Mouse (Mus musculus): ENCODE measurements around the gene 1700012B07Rik. TPM values are rescaled to one million over a fixed set of nuclear protein-coding genes. Genes with fewer than 3 reads are reported as not detected.

1700012B07Rik gene
- total RNA-seq, 2 experiments from 2014 or later = not detected

DNA sequence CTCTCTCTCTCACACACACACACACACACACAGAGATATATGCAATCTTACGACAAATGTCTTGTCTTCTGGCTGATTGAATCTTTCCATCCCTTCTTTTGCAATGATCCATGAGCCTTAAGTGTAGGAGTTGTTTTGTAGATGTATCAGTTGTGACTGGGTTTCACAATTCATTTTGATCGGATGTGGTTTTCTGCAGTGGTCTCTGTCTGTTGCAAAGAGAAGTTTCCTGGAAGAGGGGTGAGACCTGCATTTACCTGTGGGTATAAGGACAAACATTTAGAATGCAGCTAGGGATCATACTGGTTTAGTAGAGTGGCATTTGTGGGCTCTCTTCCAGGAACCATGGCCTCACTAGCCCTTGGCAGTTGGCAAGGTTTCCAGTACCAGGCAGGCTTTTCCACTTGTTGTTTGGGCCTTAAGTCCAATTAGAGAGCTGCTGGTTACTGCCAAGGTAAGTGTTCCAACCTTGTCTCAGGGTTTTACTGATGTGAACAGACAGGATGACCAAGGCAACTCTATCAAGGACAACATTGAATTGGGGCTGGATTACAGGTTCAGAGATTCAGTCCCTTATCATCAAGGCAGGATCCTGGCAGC is 69.1 kb downstream of the 1700012B07Rik start:
- no peak for ATAC-seq (ENCODE audit: poor library complexity, severe bottlenecking)

DNA sequence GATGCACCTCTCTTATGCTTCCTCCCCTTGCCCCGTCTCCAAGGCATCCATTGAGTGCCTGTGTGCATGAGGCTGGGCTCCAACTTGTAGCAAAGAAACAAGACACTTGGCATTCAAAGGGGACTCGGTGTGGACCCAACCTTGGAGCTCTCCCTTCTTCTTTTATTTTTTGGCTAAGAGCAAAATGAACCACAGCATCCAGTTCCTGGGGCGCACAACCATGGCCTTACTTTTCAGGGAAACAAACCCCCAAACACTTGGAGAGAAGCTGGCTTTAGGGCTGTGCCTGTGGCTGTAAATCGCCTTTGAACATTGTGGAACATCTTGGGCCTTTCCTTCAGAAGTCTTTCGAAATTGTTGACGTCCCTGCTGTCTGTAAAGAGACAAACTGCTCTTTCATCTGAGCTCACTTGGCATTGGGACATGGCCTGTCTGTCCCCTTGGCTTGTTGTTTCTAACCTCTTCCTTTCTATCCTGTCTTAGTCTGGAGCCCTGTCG is 73.7 kb downstream of the 1700012B07Rik start:
- ATAC-seq (ENCODE audit: poor library complexity, severe bottlenecking) = no peak

DNA sequence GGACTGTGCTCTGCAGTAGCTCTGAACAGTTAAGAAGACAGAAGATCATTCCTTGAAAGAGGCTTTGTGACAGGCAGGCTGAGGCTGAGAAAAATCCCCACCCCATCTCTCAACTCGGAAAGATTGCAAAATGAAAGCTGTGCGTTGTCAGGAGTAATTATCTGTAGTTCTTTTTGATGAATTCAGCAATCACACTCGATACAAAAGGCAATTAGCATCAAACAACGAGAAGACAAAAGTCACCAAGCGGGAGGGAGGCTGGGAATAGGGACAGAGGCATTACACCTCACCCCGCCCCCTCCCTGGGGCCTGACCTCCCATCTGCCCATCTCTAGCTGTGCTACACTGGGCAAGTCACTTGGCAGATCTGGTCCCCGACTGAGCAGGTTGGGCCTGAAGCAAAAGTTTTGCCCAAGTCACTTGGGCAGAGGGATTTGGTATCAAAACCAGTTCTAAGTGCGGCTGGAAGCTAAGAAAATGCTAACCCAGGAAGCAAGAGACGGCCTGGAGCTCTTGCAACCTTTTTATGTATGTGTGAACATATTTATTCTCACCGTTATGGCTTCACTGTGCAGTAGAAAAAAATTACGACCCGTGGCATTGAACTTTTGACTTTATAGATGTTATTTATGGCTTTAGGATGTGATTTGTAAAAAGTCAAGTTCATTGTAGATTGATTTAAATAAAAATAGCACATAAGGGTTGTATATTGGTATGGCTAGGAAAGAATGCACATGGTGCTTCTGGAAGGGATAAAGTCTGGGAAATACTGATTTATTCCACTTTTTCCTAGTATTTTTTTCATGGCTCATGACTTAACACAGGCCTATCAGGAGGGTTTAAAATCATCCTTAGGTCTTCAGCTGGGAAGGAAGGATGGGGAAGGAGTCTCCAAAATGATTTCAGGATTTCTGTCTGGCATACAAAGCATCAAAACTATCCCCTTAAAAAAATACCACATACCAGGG is 75.9 kb downstream of the 1700012B07Rik start:
- no peak for ATAC-seq (ENCODE audit: poor library complexity, severe bottlenecking)

- no peak for ATAC-seq (ENCODE audit: poor library complexity, severe bottlenecking)
These were observed 82.6 kb downstream of the 1700012B07Rik start for GRCm38 (mm10) chr11:109745210-109745609.

DNA sequence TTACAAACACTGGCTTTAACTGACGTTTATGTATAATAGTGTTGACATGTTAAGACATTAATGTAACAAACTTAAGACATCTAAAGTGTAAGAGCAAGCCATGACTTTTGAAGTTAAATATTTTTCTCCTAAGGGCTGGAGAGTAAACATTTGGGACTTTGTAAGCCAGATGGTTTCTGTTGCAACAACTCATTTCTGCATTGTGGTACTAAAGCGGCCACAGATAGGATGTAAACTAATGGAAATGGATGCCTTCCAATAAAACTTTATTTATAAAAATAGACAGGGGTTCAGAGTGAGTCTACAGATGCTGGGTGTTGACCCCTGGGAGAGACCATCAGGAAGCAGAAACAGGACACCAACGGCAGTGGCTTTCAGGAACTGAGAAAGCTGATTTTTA is 89.9 kb downstream of the 1700012B07Rik start:
- ATAC-seq (ENCODE audit: poor library complexity, severe bottlenecking) = 0 out of 2 replicates have a peak, but pooled peaks have one; percentile 15

Other genes starting within 250 kb of the 1700012B07Rik start
- 13.8 and 14.2 TPM in 2 replicates for gene Wipi1, start 216.1 kb downstream of the 1700012B07Rik start, total RNA-seq (2015)
- gene Wipi1, start 216.1 kb downstream of the 1700012B07Rik start, total RNA-seq (2017) = 7.6 and 10.0 TPM in 2 replicates
- 96.1 and 98.1 TPM in 2 replicates for gene Prkar1a, start 178.6 kb downstream of the 1700012B07Rik start, total RNA-seq (2015)
- gene Prkar1a, start 178.6 kb downstream of the 1700012B07Rik start, total RNA-seq (2017) = 62.7 and 77.9 TPM in 2 replicates
- not detected in 2 replicates for gene Fam20a, start 105.8 kb downstream of the 1700012B07Rik start, total RNA-seq (2015)
- 0.04 and 0.33 TPM in 2 replicates for gene Fam20a, start 105.8 kb downstream of the 1700012B07Rik start, total RNA-seq (2017)
- 0.42 and 0.57 TPM in 2 replicates for gene Abca8b, start 167.8 kb upstream of the 1700012B07Rik start, total RNA-seq (2015)
- gene Abca8b, start 167.8 kb upstream of the 1700012B07Rik start, total RNA-seq (2017) = 0.18 and 0.28 TPM in 2 replicates